Mouse (Mus musculus) heart, adult 11 months (tissue): ENCODE data around the gene Sos1.

ENCODE experiments used
- DNase-seq: peaks from one replicate; pipeline ENCODE4 v3.0.0; 2022

Gene Sos1

DNA sequence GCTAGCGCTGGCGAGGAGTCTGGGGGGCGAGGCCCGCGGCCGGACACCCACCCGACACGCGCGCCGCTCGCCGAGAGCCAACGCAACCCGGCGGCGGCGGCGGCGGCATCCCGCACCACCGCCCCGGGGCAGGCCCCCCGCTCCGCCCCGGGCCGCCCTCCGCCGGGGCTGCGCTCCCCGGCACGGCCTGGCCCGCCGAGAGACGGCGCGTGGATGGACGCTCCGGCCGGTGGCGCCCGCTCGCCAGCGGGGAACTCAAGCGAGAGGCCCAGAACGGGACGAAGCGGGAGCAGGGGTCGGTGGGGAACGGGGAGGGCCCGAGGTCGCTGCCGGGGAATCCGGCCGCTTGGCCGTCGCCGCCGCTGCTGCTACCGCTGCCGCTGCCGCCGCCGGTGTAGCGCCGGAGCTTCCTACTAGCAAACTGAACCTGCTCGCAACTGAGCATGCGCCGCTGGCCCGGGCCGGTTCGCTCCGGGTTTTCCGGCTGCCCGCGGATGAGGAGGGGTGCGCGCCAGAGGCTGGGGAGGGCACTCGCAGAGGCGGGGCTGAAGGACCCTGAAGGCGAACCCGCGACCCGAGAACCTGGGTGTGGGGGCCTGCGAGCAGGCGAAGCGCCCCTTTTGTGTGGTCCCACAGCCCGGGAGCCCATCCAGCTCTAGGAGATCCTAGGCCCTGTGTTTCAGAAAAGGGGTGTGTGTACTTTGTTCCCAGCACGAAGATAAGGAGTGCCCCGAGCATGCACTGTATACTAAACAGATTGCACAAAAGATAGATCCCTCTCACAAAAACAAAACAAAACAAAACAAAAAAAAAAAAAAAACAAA is at the start of gene Sos1:
Gene Sos1 (minus strand): TSS at position 423 of the 824 bp plus-strand sequence.
- peak; percentile 100 for DNase-seq

DNA sequence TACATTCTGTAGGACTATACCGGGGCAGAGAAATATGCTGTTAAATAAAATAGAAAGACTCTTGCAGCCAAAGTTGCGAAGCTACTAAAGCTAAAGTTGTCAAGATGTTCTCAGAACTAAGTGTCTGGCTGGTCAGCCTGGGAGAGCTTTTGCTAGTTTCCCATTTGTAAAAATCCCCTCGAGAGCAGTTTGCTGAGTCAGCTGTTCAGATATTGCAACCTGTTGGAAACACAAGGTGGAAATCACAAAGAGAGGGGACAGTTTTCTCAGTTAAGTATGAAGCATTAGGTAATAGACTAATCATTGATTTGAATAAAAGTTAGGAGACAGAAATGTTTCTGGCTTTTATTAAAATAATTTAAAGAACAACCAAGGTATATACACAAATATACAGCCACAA is 43.0 kb upstream of the Sos1 start:
- DNase-seq = no peak

DNA sequence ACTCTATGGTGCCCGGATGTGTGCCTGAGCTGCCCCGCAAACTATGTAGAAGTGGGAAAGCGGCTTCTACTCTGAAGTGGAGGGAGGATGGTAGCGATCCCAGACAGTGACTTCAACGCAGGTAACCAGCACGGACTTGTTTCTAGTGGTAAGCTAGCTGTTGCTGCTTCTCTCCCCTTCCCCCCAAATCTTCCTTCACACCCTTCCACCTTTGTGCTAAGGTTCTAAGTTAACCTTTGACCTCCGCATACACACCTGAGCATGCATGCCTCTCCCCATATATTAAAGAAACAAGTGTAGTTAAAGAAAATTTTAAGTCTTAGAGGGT is 41.9 kb upstream of the Sos1 start:
- peak; percentile 61 for DNase-seq

- no peak for DNase-seq
Observed at GRCm38 (mm10) chr17:80521521-80522228, 41.4 kb upstream of the Sos1 start.

GRCm38 (mm10) chr17:80520537-80520936 is 40.3 kb upstream of the Sos1 start:
- no peak for DNase-seq

GRCm38 (mm10) chr17:80518811-80519210 is 38.6 kb upstream of the Sos1 start:
- DNase-seq = no peak

GRCm38 (mm10) chr17:80517244-80517643 is 37.0 kb upstream of the Sos1 start:
- peak; percentile 64 for DNase-seq

DNA sequence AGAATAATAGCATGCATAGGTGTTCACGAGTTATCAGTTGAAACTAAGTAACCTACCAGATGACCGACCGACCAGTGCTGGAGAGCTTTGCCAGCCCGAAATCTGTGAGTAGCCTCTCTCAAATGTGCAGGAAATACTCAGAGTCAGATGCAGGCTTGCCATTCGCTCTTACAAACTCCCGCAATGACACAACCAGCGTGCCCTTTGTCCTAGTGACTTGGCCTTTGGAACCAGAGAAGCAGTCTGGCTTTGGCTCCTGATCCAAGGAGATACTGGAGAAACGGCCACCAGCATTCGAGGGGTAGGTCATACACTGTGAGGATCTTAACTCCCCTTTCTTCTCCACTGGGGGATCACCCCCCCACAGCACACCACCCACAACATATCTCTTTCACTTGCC is 35.7 kb upstream of the Sos1 start:
- peak; percentile 78 for DNase-seq

GRCm38 (mm10) chr17:80515513-80515912 is 35.3 kb upstream of the Sos1 start:
- DNase-seq = no peak

DNA sequence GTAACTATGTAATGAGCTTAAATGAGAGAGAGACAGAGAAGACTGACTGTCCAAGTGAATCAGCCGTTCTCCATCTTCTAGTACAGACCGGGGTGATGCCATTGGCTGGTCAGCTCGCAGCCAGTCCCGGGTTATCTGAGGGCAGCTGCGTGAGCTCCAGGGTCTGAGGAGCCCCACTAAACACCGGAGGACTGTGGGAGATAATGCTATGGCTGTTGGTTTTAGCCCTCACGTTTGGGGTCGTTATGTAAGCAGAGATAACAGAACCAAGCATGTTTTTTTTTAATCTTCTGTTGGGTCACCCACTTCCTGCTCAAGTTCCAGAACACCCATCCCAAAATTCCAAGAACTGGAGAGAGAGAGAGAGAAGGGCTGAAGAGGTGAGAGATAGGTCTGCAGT is 33.5 kb upstream of the Sos1 start:
- no peak for DNase-seq

GRCm38 (mm10) chr17:80510459-80510855 is 30.2 kb upstream of the Sos1 start:
- no peak for DNase-seq

GRCm38 (mm10) chr17:80509494-80510458 is 29.5 kb upstream of the Sos1 start:
- DNase-seq = no peak

- DNase-seq = no peak
Observed at GRCm38 (mm10) chr17:80505766-80506165, 25.5 kb upstream of the Sos1 start.

- DNase-seq = no peak
Observed at GRCm38 (mm10) chr17:80505342-80505741, 25.1 kb upstream of the Sos1 start.

GRCm38 (mm10) chr17:80501805-80502172 is 21.5 kb upstream of the Sos1 start:
- DNase-seq = no peak

- DNase-seq = peak; percentile 78
Observed at GRCm38 (mm10) chr17:80501037-80501804, 21.0 kb upstream of the Sos1 start.

DNA sequence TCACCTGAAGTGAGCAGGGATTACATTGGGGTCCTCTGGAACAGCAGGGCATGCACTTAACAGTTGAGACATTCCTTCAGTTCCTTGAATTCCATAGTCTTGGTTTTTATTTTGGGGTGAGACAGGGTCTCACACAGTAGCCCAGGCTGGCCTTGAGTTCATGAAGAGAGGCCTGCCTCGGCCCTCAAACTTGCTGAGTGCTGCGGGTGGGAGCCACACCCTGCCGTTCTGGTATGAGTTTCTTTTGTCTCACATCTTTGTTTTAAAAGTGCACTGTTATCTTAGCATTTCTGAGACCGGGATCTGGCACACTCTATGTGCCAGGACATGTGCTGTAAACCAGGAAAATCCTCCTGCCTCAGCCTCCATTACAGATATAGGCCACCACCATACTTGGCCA is 19.8 kb upstream of the Sos1 start:
- peak; percentile 49 for DNase-seq

DNA sequence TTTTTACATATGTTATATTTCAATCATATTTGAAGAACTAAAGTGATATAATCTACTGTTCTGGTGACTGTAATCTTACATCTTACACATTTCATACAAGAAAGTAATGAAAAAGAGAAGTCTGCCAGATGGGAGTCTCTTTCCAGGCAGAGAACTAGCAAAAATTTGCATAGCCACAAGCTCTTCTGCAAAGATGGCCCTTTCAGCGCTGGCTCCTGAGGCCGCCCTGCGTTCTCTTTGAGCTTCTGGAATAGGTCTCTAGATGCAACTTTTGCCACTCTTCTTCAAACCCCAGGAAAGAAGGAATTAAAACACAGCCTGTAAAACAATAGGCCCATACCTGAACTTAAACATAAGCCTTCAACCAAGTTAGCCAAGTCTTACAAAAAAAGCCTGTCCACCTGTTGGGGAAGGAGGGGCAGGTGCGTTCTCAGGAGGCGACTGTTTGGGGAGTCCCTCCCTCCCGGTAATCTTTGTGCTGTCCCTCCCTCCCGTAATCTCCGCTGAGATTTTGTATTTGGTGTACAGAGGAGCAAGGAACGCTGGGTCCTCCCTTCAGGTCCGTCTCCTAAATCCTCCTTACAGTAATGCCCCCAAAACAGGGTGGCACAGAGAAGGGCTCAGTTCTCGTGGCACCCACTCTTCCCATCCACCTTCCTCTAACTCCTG is 18.5 kb upstream of the Sos1 start:
- DNase-seq = peak; percentile 67

- DNase-seq = no peak
Observed at GRCm38 (mm10) chr17:80497183-80497601, 16.9 kb upstream of the Sos1 start.

DNA sequence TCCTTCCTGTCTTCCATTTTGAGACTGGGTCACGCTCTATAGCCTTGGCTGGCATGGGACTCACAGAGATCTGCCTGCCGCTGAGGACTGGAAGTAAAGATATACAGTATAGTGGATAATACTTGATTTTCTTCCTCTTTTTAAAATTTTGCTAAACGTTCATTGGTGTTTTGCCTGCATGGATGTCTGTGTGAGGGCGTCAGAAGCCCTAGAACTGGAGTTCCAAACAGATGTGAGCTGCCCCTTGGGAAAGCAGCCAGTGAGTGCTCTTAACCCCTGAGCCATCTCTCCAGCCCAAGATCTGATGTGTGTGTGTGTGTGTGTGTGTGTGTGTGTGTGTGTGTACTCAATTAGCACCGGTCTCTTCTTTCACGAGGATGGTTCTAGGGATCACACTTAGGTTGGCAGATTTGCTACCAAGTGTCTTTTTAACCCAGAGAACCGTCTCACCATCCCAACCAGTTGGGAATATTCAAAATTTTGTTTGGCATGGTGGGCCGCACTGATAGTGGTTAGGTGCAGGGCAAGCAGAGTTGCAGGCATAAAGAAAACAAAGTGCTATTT is 16.4 kb upstream of the Sos1 start:
- DNase-seq = peak; percentile 57

- peak; percentile 4 for DNase-seq
Observed at GRCm38 (mm10) chr17:80496185-80496584, 15.9 kb upstream of the Sos1 start.

- DNase-seq = peak; percentile 23
Observed at GRCm38 (mm10) chr17:80493891-80494290, 13.6 kb upstream of the Sos1 start.
